Mouse (Mus musculus) limb, embryonic 14.5 days (tissue): ENCODE measurements around the gene C5ar1. TPM values are rescaled to one million over a fixed set of nuclear protein-coding genes. Genes with fewer than 3 reads are reported as not detected.

Experiments used
- ATAC-seq: fragments of 200-750 bp; cut with Nextera tagmentation; 2 replicates; pipeline ENCODE4 v1.8.0; 2017; ENCODE audit warnings: low read depth, moderate number of reproducible peaks, moderate TSS enrichment; ENCODE audit not compliant: low FRiP score
- DNase-seq: peaks from one replicate; pipeline ENCODE4 v3.0.0-alpha.2; 2015; ENCODE audit warnings: low spot score
- H3K27ac ChIP-seq: fragments of 300-500 bp; sonication (generic); replicated peaks from 2 replicates; pipeline ENCODE4 v1.5.1; 2014; ENCODE audit warnings: low read depth, mild to moderate bottlenecking, low read length, moderate library complexity, mixed read lengths
- H3K27me3 ChIP-seq: fragments of 300-500 bp; sonication (generic); 2 replicates; pipeline ENCODE4 v1.6.1; 2014; ENCODE audit warnings: low read length, mixed read lengths; ENCODE audit not compliant: control insufficient read depth, insufficient read depth
- H3K36me3 ChIP-seq: fragments of 300-500 bp; sonication (generic); 2 replicates; pipeline ENCODE4 v1.6.1; 2014; ENCODE audit warnings: mild to moderate bottlenecking, low read length, moderate library complexity, mixed read lengths; ENCODE audit not compliant: control insufficient read depth, insufficient read depth
- H3K4me1 ChIP-seq: fragments of 300-500 bp; sonication (generic); 2 replicates; pipeline ENCODE4 v1.6.1; 2014; ENCODE audit warnings: antibody characterized with exemption, low read length, mixed read lengths; ENCODE audit not compliant: control insufficient read depth, insufficient read depth
- H3K4me2 ChIP-seq: fragments of 300-500 bp; sonication (generic); replicated peaks from 2 replicates; pipeline ENCODE4 v1.6.1; 2014; ENCODE audit warnings: low read depth, mild to moderate bottlenecking, low read length, moderate library complexity; ENCODE audit not compliant: severe bottlenecking
- H3K4me3 ChIP-seq: fragments of 300-500 bp; sonication (generic); replicated peaks from 2 replicates; pipeline ENCODE4 v1.5.1; 2014; ENCODE audit warnings: low read length
- H3K9ac ChIP-seq: fragments of 300-500 bp; sonication (generic); 2 replicates; pipeline ENCODE4 v1.6.1; 2014; ENCODE audit warnings: mild to moderate bottlenecking, low read depth, low read length, moderate library complexity; ENCODE audit not compliant: severe bottlenecking
- H3K9me3 ChIP-seq: fragments of 300-500 bp; sonication (generic); 2 replicates; pipeline ENCODE4 v1.6.1; 2016; ENCODE audit warnings: low read length; ENCODE audit not compliant: control insufficient read depth
- POLR2A ChIP-seq: fragments of 200-500 bp; IDR thresholded peaks from 2 replicates; pipeline ENCODE4 v1.8.0; 2012; ENCODE audit warnings: inconsistent platforms, mild to moderate bottlenecking, moderate library complexity, borderline replicate concordance; ENCODE audit not compliant: insufficient read depth, insufficient read length; ENCODE audit errors: extremely low read depth
- WGBS: fragments of 180-500 bp; shearing (Covaris S2); extraction: QIAGEN DNeasy Blood & Tissue Kit; methylation state at CpG from one replicate; pipeline ENCODE4 v1.1.7; 2014; 5-methylcytosine and 5-hydroxymethylcytosine counted together
- polyA plus RNA-seq, 2 experiments: library from polyadenylated mRNA; depleted of rRNA in 1 of 2; stranded (reverse) in 1 of 2; unstranded in 1 of 2; fragments of >200 nt; fragmentation: Nextera tagmentation in 1 of 2; extraction: Ambion mirVana in 1 of 2; gene quantifications; 2 replicates each; pipeline versions ENCODE4 v1.2.1 to v1.2.3; 2012 to 2014

Gene C5ar1
- polyA plus RNA-seq, 2 experiments: 3.1 to 3.2 TPM

DNA sequence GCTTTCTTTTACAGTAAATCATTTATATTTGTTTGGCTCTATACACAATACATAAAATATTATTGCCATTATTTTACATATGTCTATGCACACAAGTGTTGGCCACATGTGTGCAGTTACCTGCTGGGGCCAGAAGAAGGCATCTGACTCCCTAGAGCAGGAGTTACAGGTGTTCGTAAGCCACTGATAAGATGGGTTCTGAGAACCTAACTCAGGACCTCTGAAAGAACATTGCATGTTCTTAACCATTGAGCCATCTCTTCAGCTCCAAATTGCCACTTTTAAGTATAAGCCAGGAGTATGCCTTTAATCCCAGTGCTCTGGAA is 18.4 kb downstream of the C5ar1 start:
- TF ChIP-seq POLR2A: no peak

DNA sequence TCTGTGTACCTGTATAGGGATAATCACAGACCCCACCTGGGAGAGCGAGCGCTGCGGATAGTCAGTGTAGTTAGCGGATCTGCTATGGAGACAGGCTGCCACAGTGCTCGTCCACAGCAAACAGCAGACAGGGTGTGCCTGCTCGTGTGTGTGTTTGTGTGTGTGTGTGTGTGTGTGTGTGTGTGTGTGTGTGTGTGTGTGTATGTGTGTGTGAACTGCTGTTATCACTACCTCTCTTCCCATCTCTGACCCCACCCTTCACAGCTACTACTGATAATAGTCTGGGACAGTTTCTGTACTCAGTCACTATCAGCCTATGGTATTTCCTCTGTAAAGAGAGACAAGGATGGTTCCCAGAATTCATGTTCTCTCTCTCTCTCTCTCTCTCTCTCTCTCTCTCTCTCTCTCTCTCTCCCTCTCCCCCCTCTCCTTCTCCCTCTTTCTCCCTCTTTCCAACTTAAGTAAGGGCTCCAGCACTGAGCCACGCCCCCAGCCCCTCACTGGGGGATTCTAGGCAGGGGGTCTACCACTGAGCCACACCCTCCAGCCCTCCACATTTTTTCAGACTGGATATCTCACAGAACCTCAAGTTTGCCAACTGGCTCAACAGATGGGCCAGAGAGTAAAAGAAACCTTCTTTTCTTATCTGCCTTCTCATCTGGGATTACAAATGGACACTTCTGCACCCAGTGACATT is 18.9 kb downstream of the C5ar1 start:
- Histone ChIP-seq H3K27me3 (no peaks in the 10 kb centered on the region), H3K36me3 (no peaks in the 10 kb centered on the region), H3K27ac (no peak overlapping the region), H3K4me3 (no peak overlapping the region), H3K9ac (no peak overlapping the region), H3K4me1 (no peaks in the 10 kb centered on the region), H3K9me3 (no peaks in the 10 kb centered on the region), H3K4me2 (no peak overlapping the region)
- DNase-seq (no peak), ATAC-seq (no peak)
- TF ChIP-seq POLR2A: no peak
- WGBS: 74% methylated on average over 7 of the region's 7 CpGs

More for the DNA sequence above, 18.4 kb downstream of the C5ar1 start:
- Histone ChIP-seq H3K4me3 (no peak overlapping the region), H3K9me3 (no peaks in the 10 kb centered on the region), H3K36me3 (no peaks in the 10 kb centered on the region), H3K27ac (no peak overlapping the region), H3K4me2 (no peak overlapping the region), H3K9ac (no peak overlapping the region), H3K27me3 (no peaks in the 10 kb centered on the region), H3K4me1 (no peaks in the 10 kb centered on the region)
- DNase-seq (no peak), ATAC-seq (no peak)
- WGBS: 89% methylated on average over 1 of the region's 1 CpGs

DNA sequence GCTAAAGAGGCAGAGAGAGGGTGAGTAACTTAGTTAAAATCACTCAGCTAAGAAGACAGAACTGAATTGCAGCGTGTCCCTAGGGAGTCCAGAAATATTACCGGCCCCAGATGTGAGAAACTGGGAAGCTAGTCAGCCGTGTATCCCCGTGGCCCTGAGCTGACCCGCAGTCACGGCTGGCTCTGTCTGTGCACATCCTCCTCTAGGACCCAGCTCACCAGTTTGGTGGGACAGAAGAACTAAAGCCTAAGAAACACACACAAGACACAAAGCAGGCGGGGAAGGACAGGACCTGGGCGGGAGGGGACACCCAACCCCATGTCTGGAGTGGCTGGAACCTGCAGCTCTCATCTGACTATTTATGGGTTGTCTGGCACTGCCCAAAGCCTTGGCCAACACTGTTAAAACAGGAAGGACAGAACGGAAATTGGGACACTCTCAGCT is 19.8 kb downstream of the C5ar1 start:
- WGBS: 51% methylated on average over 9 of the region's 9 CpGs
- H3K9me3 ChIP-seq: no peaks in the 10 kb centered on the region
- no peak overlapping the region for H3K4me2 ChIP-seq
- no peaks in the 10 kb centered on the region for H3K27me3 ChIP-seq
- TF ChIP-seq POLR2A: no peak
- H3K4me3 ChIP-seq: no peak overlapping the region
- H3K4me1 ChIP-seq: no peaks in the 10 kb centered on the region
- ATAC-seq (no peak), DNase-seq (no peak)
- H3K9ac ChIP-seq: no peak overlapping the region
- H3K27ac ChIP-seq: no peak overlapping the region
- H3K36me3 ChIP-seq: no peaks in the 10 kb centered on the region

DNA sequence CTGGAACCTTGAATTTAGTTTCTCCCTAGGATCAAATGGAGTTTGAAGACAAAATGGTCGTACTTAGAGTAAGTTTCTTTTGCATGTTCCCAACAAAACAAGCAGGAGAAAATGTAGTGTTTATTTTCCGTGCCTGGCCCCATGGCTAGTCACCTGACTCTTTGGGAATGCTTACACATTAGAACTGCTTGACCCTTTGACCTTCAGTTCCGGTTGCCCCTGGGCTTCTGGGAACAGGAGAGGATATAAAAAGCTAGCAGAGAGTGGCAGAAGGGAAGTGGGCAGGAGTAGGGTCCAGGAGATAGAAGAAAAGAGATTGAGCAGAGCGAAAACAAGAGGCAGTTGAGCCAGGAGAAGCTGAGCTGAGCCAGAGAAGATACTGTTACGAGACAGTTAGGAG is 29.5 kb downstream of the C5ar1 start:
- ATAC-seq: no peak
- no peak for DNase-seq
- Histone ChIP-seq H3K27me3 (no peaks in the 10 kb centered on the region), H3K9ac (no peak overlapping the region), H3K36me3 (no peaks in the 10 kb centered on the region), H3K4me1 (no peaks in the 10 kb centered on the region), H3K9me3 (no peaks in the 10 kb centered on the region), H3K27ac (no peak overlapping the region), H3K4me2 (no peak overlapping the region), H3K4me3 (no peak overlapping the region)
- WGBS: 30% methylated on average over 5 of the region's 5 CpGs
- no peak for TF ChIP-seq POLR2A

DNA sequence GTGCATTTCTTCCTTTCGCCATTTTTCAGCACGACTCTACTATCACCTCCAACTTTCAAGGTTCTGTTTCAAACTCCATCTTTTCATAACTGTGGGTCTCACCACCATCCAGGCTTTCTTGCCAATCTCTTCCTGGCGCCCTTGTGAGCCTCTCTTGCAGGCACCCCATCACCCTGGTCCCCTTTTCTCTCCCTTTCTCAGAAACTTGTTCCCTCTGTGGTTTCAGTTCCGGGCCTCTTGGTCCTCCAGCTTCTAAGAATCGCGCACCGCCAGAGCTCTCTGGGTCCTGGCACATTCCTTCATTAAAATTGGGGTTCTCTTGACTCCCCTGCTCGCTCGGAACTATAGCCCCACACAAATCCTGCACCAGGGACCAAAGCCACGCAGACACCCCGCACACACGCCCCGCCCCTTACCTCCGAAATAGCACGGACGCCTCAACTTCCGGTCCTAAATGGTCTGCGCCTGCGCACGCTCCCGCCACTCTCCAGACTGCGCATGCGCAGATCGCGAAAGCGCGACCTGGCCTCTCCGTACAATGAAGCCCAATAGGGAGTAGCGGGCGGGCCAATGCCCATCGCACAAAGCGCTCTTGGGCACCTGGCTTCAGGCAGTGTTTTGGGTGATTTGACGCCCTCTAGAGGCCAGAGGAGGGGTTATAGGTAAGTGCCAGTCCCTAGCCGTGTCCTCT is 37.6 kb downstream of the C5ar1 start, which contains the start of gene Dhx34:
Gene Dhx34, minus strand, starts transcription at position 456 of the 691 bp plus-strand sequence.
- Histone ChIP-seq H3K27me3 (no peaks in the 10 kb centered on the region), H3K9me3 (no peaks in the 10 kb centered on the region), H3K4me1 (0 out of 2 replicates have a peak, but pooled peaks cover 5% of the 10 kb centered on the region), H3K27ac (peak within 1 kb of the TSS; percentile 87), H3K36me3 (peaks cover 14% of the 10 kb centered on the region; the same call in 1 of the 2 replicates), H3K4me2 (peak within 1 kb of the TSS; percentile 52), H3K9ac (peak within 1 kb of the TSS; percentile 80), H3K4me3 (peak within 1 kb of the TSS; percentile 67)
- WGBS: 2% methylated on average over 34 of the region's 34 CpGs
- peak; percentile 91; the same call in 1 of the 2 replicates for TF ChIP-seq POLR2A
- ATAC-seq (peak; percentile 96), DNase-seq (peak; percentile 94)
